Mouse (Mus musculus) forebrain, embryonic 15.5 days (tissue): ENCODE data around the gene Oxnad1. TPM values are rescaled to one million over a fixed set of nuclear protein-coding genes. Genes with fewer than 3 reads are reported as not detected.
"Not testable (repeated sequence)": the region's sequence is repeated elsewhere in the genome, so short reads cannot be mapped to it uniquely, and the experiment has no call there.

Source experiments
- ATAC-seq: fragments of 200-750 bp; cut with Nextera tagmentation; replicated peaks from 2 replicates; pipeline ENCODE4 v1.8.0; 2017; ENCODE audit warnings: mild to moderate bottlenecking, moderate TSS enrichment, moderate library complexity
- H3K27ac ChIP-seq: fragments of 300-500 bp; sonication (generic); replicated peaks from 2 replicates; pipeline ENCODE4 v1.5.1; 2015; ENCODE audit warnings: mild to moderate bottlenecking, inconsistent platforms
- H3K27me3 ChIP-seq: fragments of 300-500 bp; sonication (generic); 2 replicates; pipeline ENCODE4 v1.6.1; 2015; ENCODE audit warnings: inconsistent platforms
- H3K36me3 ChIP-seq: fragments of 300-500 bp; sonication (generic); 2 replicates; pipeline ENCODE4 v1.6.1; 2015; ENCODE audit warnings: mild to moderate bottlenecking, inconsistent platforms
- H3K4me1 ChIP-seq: fragments of 300-500 bp; sonication (generic); 2 replicates; pipeline ENCODE4 v1.6.1; 2015; ENCODE audit warnings: inconsistent platforms
- H3K4me2 ChIP-seq: fragments of 300-500 bp; sonication (generic); replicated peaks from 2 replicates; pipeline ENCODE4 v1.6.1; 2015; ENCODE audit warnings: mild to moderate bottlenecking, inconsistent platforms
- H3K4me3 ChIP-seq: fragments of 300-500 bp; sonication (generic); 2 replicates; pipeline ENCODE4 v1.5.1; 2015; ENCODE audit warnings: mild to moderate bottlenecking, inconsistent platforms
- H3K9ac ChIP-seq: fragments of 300-500 bp; sonication (generic); replicated peaks from 2 replicates; pipeline ENCODE4 v1.6.1; 2015; ENCODE audit warnings: mild to moderate bottlenecking, inconsistent platforms
- H3K9me3 ChIP-seq: fragments of 300-500 bp; sonication (generic); 2 replicates; pipeline ENCODE4 v1.6.1; 2016; ENCODE audit warnings: inconsistent platforms
- WGBS: fragments of 180-500 bp; shearing (Covaris S2); methylation state at CpG from one replicate; pipeline ENCODE4 v1.1.7; 2015; ENCODE audit warnings: mixed read lengths; 5-methylcytosine and 5-hydroxymethylcytosine counted together
- polyA plus RNA-seq: library from polyadenylated mRNA; unstranded; fragments of >200 nt; fragmentation: Nextera tagmentation; extraction: Ambion mirVana; gene quantifications from 2 replicates; pipeline ENCODE4 v1.2.1, GENCODE M21; 2015

Gene Oxnad1
- polyA plus RNA-seq, 1 experiment from 2014 or later, result 23.6 TPM

DNA sequence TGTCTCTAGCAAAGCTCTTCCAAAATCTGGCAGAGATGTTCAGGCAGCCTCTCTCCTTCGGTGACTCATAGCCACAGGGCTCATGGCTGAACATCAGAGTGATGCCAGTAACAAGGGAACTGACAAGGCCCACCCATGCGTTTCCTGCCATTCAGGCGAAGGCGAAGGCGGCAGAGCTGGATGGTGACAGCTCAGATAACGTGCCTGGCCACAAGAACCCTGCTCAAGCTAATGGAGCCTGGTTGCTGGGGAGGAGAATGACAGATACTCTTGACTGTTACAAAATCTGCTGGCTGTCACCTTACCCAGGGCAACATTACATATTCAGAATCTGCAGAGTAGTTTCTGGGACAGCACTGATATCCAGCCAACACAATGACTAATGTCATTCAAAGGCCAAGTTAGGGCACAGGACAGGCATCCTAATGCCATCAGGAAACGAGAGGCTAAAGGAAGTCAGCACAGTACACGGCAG lies 11.9 kb upstream of the Oxnad1 start:
- WGBS, result 74% methylated on average over 8 of the region's 8 CpGs
- Histone ChIP-seq H3K4me3 (no peak overlapping the region), H3K27ac (no peak overlapping the region), H3K4me2 (no peak overlapping the region), H3K9ac (no peak overlapping the region), H3K4me1 (no peaks in the 10 kb centered on the region), H3K36me3 (no peaks in the 10 kb centered on the region), H3K27me3 (no peaks in the 10 kb centered on the region), H3K9me3 (no peaks in the 10 kb centered on the region)
- no peak for ATAC-seq

DNA sequence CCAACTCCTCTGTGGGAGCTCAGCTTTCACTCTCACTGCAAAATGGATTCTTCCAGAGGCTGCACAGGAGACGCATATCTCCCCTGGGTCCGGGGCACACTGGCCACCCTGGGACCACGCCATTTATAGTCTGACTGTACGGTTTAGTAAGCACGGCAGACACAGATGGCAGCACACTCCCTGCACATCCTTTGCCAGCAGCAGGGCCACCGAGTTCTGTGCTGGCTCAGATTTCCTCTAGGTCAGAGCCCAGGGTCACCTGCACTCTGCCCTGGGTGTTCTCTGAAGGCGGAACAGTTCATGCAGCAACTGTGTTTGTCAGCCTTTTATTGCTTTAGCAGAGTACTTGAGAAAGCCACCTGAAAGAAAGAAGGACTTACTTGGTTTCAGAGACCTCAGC lies 11.3 kb upstream of the Oxnad1 start:
- 85% methylated on average over 7 of the region's 7 CpGs for WGBS
- H3K4me1 ChIP-seq, result no peaks in the 10 kb centered on the region
- no peak for ATAC-seq
- no peak overlapping the region for H3K27ac ChIP-seq
- H3K36me3 ChIP-seq, result no peaks in the 10 kb centered on the region
- H3K9ac ChIP-seq, result no peak overlapping the region
- H3K4me3 ChIP-seq, result no peak overlapping the region
- H3K27me3 ChIP-seq, result no peaks in the 10 kb centered on the region
- H3K4me2 ChIP-seq, result no peak overlapping the region
- H3K9me3 ChIP-seq, result no peaks in the 10 kb centered on the region

DNA sequence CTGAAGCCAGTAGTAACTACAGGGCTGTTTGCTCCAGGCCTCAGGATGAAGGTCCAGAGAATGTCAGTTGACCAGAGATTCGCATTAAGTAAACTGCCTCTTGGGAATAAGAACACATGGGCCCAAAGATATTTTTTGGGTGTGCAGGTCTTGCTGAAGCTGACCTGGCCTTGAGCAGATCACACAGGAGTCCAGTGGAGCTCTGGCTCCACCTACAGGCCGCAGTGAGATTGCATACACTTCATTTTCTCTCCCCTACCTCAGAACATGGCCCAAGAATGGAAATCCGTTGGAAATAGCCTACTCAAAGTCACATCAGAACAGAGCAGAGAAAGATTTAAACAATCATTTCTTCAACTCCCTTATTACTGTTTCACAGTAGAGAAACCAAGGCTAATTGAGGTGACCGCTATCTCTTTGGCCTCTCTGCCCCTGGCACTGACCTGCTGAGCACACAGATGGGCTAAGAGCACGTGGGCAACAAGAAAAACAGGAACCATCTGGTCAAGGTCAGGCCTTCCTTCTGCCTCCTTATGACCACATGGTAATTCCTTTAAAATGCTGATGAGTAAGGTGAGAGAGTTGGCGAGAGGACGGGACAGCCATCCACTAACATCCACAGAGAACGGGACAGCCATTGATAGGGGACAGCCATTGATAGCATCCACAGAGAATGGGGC lies 8.1 kb upstream of the Oxnad1 start:
- peaks cover 16% of the 10 kb centered on the region for H3K36me3 ChIP-seq
- WGBS, result 54% methylated on average over 8 of the region's 8 CpGs
- no peak overlapping the region for H3K27ac ChIP-seq
- no peaks in the 10 kb centered on the region for H3K4me1 ChIP-seq
- ATAC-seq, result peak; percentile 66
- H3K9ac ChIP-seq, result no peak overlapping the region
- H3K4me2 ChIP-seq, result no peak overlapping the region
- no peaks in the 10 kb centered on the region for H3K27me3 ChIP-seq
- no peak overlapping the region for H3K4me3 ChIP-seq
- no peaks in the 10 kb centered on the region for H3K9me3 ChIP-seq

DNA sequence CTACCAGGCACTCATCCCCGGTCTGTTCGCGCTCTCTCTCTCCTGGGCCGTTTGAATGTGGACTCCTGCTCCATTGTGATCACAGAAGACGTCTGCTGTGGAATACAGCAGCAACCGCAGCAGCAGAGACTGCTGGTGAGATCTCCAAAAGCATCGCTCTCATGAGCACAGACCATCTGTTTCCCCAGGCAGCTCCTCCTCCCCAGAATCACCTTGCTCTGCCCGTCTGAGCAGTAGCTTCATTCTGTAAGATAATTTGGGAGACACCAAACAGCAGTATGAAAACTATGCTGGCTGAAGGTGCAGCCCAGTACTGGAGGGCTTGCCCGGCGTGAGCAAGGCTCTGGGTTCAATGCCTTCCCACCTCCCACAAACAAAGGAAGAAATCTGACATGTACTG lies 4.1 kb upstream of the Oxnad1 start:
- Histone ChIP-seq H3K4me2 (no peak overlapping the region), H3K4me3 (no peak overlapping the region), H3K4me1 (peaks cover 14% of the 10 kb centered on the region), H3K27ac (no peak overlapping the region), H3K9ac (no peak overlapping the region), H3K27me3 (no peaks in the 10 kb centered on the region), H3K36me3 (peaks cover 25% of the 10 kb centered on the region), H3K9me3 (no peaks in the 10 kb centered on the region)
- ATAC-seq, result no peak
- 77% methylated on average over 10 of the region's 10 CpGs for WGBS

DNA sequence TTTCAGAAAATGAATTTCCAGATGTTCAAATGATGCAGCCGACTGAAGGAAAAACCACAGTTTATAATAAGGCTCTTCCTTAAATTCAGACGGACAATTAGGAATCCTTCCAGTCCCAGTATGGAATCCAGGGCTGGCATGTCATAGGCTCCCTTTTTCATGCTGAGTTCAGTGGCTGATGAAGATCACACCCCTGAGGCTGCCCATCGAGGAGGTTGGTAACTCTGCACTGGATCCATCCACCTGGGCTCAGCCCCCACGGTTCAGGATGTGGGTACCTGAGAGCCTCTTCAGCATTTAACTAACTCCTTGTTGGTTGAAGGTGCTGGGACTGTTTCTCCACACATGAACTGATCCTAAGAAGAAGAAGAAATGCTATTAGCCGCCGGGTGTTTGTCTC lies 2.3 kb upstream of the Oxnad1 start:
- no peak overlapping the region for H3K4me2 ChIP-seq
- no peak overlapping the region for H3K27ac ChIP-seq
- peaks cover 25% of the 10 kb centered on the region for H3K36me3 ChIP-seq
- H3K9ac ChIP-seq, result no peak overlapping the region
- no peak for ATAC-seq
- H3K4me3 ChIP-seq, result no peak overlapping the region
- H3K27me3 ChIP-seq, result no peaks in the 10 kb centered on the region
- no peaks in the 10 kb centered on the region for H3K9me3 ChIP-seq
- peaks cover 27% of the 10 kb centered on the region for H3K4me1 ChIP-seq
- 95% methylated on average over 6 of the region's 6 CpGs for WGBS

DNA sequence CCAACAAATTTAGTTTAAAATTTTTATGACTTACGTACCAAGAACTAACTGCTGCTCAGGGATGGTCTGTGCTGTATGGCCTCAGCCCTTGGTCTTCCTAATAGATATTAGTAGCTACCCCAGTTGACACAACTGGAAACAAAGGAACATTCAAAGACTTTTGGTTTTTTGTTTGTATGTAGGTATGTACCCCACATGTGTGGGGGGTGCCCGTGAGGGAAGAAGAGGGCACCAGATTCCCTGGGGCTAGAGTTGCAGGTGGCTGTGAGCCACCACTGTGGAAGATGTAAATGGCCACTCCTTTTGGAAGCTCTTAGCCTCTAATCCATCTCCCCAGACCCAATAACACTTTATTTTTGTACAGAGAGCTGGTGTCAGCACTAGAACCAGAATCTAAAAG lies 1.7 kb upstream of the Oxnad1 start:
- H3K4me3 ChIP-seq, result no peak overlapping the region
- peaks cover 25% of the 10 kb centered on the region for H3K36me3 ChIP-seq
- no peak overlapping the region for H3K4me2 ChIP-seq
- no peak overlapping the region for H3K9ac ChIP-seq
- no peak for ATAC-seq
- WGBS, result 89% methylated on average over 2 of the region's 2 CpGs
- peaks cover 27% of the 10 kb centered on the region for H3K4me1 ChIP-seq
- H3K27me3 ChIP-seq, result no peaks in the 10 kb centered on the region
- H3K9me3 ChIP-seq, result no peaks in the 10 kb centered on the region
- no peak overlapping the region for H3K27ac ChIP-seq

DNA sequence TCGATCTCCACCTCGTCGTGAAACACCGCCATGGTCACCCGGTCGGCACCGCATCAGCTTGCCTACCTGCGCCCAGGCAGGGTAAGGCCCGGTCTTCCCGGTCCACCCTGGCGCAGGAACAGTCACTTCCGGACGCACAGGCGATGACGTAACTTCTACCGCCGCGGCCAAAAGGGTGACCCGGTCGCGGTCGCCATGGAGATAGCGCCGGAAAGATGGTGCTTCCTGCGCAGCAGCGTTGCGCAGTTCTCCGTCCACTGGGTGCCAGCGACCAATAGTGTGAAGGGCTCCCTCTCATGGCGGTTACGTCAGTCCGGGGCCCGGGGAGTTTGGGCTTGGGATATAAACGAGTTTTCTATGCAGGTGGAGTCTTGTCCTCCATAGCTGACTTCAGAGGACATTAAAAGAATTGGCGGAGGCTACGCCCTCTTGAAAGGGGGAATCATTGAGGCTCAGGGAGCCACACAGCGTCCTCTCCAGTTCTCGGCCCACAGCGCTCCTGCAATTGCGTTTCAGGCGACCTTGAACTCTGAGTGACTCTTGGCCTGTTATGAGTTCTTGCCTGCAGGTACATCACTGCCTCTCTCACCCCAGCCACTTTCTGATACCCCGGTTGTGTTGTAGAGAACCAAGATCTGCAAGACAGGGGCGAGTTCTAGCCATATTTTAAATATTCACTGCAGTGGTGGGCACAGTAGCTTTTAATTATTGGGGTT lies 470 bp downstream of the Oxnad1 start, which contains the start of gene Dph3:
Gene Dph3, minus strand, starts transcription at position 244 of the 716 bp plus-strand sequence.
- peak; percentile 97 for ATAC-seq
- Histone ChIP-seq H3K4me1 (peaks cover 27% of the 10 kb centered on the region), H3K27me3 (no peaks in the 10 kb centered on the region), H3K4me3 (peak within 1 kb of the TSS; percentile 65), H3K9ac (peak within 1 kb of the TSS; percentile 60), H3K4me2 (peak within 1 kb of the TSS; percentile 79), H3K27ac (peak within 1 kb of the TSS; percentile 92), H3K9me3 (no peaks in the 10 kb centered on the region), H3K36me3 (peaks cover 23% of the 10 kb centered on the region)
- WGBS, result under 1% methylated on average over 43 of the region's 43 CpGs

DNA sequence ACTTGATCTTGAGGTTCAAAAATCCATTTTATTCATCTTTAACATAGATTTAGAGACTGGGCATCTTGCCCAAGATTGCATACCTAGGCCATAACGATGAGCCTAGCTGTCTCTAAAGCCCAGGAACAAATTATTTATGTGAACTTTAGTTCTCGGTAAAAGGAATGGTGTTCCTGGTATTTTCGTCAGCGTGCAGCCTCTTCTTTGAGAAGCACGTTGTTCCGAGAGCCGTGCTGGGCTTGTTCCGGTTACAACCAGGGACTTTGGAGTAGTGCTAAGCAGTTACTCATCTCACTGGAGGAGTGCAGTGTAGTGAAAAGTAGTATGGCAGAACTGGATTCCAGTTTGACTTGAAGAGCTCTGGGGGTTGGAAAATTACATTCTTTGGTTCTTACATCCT lies 1.1 kb downstream of the Oxnad1 start:
- H3K4me3 ChIP-seq, result peak overlapping the region; percentile 65
- 22% methylated on average over 8 of the region's 8 CpGs for WGBS
- ATAC-seq, result no peak
- H3K36me3 ChIP-seq, result peaks cover 17% of the 10 kb centered on the region
- H3K9me3 ChIP-seq, result no peaks in the 10 kb centered on the region
- peaks cover 27% of the 10 kb centered on the region for H3K4me1 ChIP-seq
- peak overlapping the region; percentile 92; the same call in 1 of the 2 replicates for H3K27ac ChIP-seq
- peak overlapping the region; percentile 79 for H3K4me2 ChIP-seq
- peak overlapping the region; percentile 60 for H3K9ac ChIP-seq
- no peaks in the 10 kb centered on the region for H3K27me3 ChIP-seq

DNA sequence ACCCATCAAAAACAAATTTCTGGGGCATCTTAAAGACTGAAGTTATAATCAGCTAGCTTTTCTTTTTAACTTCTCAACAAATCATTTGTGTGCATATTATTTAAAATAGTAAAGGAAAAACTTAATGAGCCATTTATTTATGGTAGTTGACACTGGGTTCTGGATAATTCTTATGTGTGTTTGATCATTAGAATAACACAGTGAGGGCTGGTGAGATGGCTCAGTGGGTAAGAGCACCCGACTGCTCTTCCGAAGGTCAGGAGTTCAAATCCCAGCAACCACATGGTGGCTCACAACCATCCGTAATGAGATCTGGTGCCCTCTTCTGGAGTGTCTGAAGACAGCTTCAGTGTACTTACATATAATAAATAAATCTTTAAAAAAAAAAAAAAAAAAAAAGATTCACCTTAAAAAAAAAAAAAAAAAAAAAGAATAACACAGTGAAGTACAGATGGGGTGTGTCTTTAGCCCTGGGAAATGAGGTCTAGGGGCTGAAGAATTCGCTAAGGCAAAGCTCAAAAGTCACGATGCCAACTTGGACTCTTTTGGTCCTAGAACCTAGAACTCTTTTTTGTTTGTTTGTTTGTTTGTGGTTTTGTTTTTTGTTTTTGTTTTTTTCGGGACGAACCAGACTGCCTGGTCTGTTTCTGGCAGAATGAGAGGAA lies 2.5 kb downstream of the Oxnad1 start:
- not testable (repeated sequence) for H3K4me2 ChIP-seq, H3K27me3 ChIP-seq, H3K4me3 ChIP-seq, ATAC-seq, H3K9ac ChIP-seq, H3K36me3 ChIP-seq, H3K27ac ChIP-seq, H3K9me3 ChIP-seq
- peaks cover 27% of the 10 kb centered on the region for H3K4me1 ChIP-seq
- WGBS, result 91% methylated on average over 7 of the region's 7 CpGs

DNA sequence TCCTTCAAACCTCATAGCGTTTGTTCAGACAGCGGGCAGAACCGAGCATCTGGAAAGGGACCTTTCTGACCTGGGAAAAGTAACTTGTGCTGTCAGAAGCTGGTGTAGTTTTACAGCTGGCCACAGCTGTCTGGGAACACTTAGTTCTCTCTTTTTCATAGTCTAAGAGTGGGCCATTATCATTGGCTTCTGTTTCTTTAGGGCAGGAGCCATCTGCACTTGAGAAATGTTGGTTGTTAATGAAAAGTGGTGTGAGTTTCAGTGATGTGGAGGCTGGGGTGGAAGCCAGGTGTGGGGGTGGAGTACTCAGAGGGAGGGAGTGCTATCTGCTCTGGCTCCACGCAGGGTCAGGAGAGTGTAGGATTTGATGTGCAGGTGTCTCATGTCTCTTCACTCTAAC lies 6.0 kb downstream of the Oxnad1 start:
- Histone ChIP-seq H3K9me3 (no peaks in the 10 kb centered on the region), H3K27me3 (no peaks in the 10 kb centered on the region), H3K4me3 (no peak overlapping the region), H3K9ac (no peak overlapping the region), H3K27ac (no peak overlapping the region), H3K36me3 (peaks cover 10% of the 10 kb centered on the region), H3K4me1 (peaks cover 12% of the 10 kb centered on the region), H3K4me2 (no peak overlapping the region)
- no peak for ATAC-seq
- WGBS, result 89% methylated on average over 4 of the region's 4 CpGs

DNA sequence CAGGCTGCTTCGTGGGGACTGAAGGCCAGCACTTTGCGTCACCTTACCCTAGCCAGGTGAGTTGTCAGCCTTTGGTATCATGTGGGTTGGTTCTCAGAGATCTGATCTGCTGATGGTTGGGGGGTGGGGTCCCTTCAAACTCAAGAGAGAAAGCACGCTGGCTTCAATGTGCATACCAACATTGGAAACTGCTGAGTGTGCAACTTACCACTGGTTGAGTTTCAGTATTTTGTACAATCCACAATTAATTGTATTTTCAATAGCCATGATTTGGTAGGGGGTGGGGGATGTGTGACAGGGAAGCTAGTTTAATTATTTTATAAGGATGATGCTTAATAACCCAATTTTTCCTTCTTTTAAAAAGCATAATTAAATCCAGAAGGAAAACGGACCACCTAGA lies 6.5 kb downstream of the Oxnad1 start:
- WGBS, result 92% methylated on average over 4 of the region's 4 CpGs
- H3K4me3 ChIP-seq, result no peak overlapping the region
- H3K36me3 ChIP-seq, result peaks cover 15% of the 10 kb centered on the region
- H3K9me3 ChIP-seq, result no peaks in the 10 kb centered on the region
- no peak for ATAC-seq
- peaks cover 6% of the 10 kb centered on the region for H3K4me1 ChIP-seq
- H3K27me3 ChIP-seq, result no peaks in the 10 kb centered on the region
- no peak overlapping the region for H3K4me2 ChIP-seq
- no peak overlapping the region for H3K9ac ChIP-seq
- H3K27ac ChIP-seq, result no peak overlapping the region

DNA sequence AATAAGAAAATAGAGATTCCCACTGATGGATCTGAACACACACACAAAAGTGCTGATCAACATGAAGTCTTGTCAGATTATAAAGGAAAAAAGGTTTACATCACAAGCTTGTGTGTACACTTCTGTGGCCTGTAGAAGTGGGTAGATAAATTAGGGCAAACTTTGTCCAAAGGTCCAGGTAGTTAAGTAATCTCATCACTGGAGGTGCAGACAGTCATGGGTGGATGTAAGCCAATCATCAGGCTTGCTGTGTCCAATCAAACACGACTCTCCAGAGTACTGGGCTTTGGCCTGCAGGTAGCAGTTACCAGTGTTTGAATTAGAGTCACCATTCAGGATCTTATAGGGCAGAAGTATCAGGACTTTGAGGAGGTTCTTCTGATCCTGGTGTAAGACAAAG lies 7.8 kb downstream of the Oxnad1 start:
- Histone ChIP-seq H3K4me1 (no peaks in the 10 kb centered on the region), H3K9ac (no peak overlapping the region), H3K9me3 (no peaks in the 10 kb centered on the region), H3K27ac (no peak overlapping the region), H3K27me3 (no peaks in the 10 kb centered on the region), H3K4me3 (no peak overlapping the region), H3K4me2 (no peak overlapping the region), H3K36me3 (peaks cover 28% of the 10 kb centered on the region)
- ATAC-seq, result no peak
- WGBS, result 85% methylated on average over 1 of the region's 1 CpGs
